Mouse (Mus musculus): Measurements from ENCODE around the gene Rab11fip5. TPM values are rescaled to one million over a fixed set of nuclear protein-coding genes. Genes with fewer than 3 reads are reported as not detected.

The Rab11fip5 gene
- polyA plus RNA-seq (2015; fragmentation: Nextera tagmentation; extraction: Ambion mirVana) = 20.1 and 21.4 TPM in 2 replicates

GRCm38 (mm10) chr6:85373951-85374733 is at the start of gene Rab11fip5:
Rab11fip5 (minus strand) TSS chr6:85374634.
- ATAC-seq (ENCODE audit: insufficient number of reproducible peaks, low FRiP score, low TSS enrichment, low read depth) = no peak
- Histone ChIP-seq H3K9ac (peak within 1 kb of the TSS; percentile 83), H3K4me2 (replicated peaks) (peak within 1 kb of the TSS; percentile 87), H3K36me3 (0 out of 2 replicates have a peak, but pooled peaks cover 4% of the 10 kb centered on the region), H3K27me3 (no peaks in the 10 kb centered on the region), H3K4me3 (replicated peaks) (peak within 1 kb of the TSS; percentile 89), H3K9me3 (replicated peaks) (no peaks in the 10 kb centered on the region), H3K4me1 (peaks cover 49% of the 10 kb centered on the region), H3K27ac (replicated peaks) (peak within 1 kb of the TSS; percentile 77)
- 2% methylated on average over 80 of the region's 80 CpGs for WGBS

- no peaks in the 10 kb centered on the region for H3K36me3 ChIP-seq
- H3K4me3 ChIP-seq (replicated peaks) = no peak within 1 kb of the TSS
- no peak within 1 kb of the TSS for H3K4me2 ChIP-seq (replicated peaks)
- peaks cover 12% of the 10 kb centered on the region for H3K27me3 ChIP-seq
- no peak within 1 kb of the TSS for H3K27ac ChIP-seq (replicated peaks)
- 12% methylated on average over 28 of the region's 28 CpGs for WGBS
- no peaks in the 10 kb centered on the region for H3K4me1 ChIP-seq
- ATAC-seq (ENCODE audit: insufficient number of reproducible peaks, low FRiP score, low TSS enrichment, low read depth) = no peak
- H3K9ac ChIP-seq = no peak within 1 kb of the TSS
- no peaks in the 10 kb centered on the region for H3K9me3 ChIP-seq (replicated peaks)
These were observed 49.5 kb upstream of the Rab11fip5 start, which contains the start of gene Noto for GRCm38 (mm10) chr6:85423836-85424379. Noto (plus strand) TSS chr6:85423886.

GRCm38 (mm10) chr6:85419150-85419549 is 44.7 kb upstream of the Rab11fip5 start:
- H3K4me3 ChIP-seq (replicated peaks) = no peak overlapping the region
- H3K4me1 ChIP-seq = no peaks in the 10 kb centered on the region
- no peak for ATAC-seq (ENCODE audit: insufficient number of reproducible peaks, low FRiP score, low TSS enrichment, low read depth)
- H3K4me2 ChIP-seq (replicated peaks) = no peak overlapping the region
- H3K27ac ChIP-seq (replicated peaks) = no peak overlapping the region
- peaks cover 10% of the 10 kb centered on the region for H3K27me3 ChIP-seq
- H3K9ac ChIP-seq = no peak overlapping the region
- no peaks in the 10 kb centered on the region for H3K9me3 ChIP-seq (replicated peaks)
- no peaks in the 10 kb centered on the region for H3K36me3 ChIP-seq
- 71% methylated on average over 2 of the region's 2 CpGs for WGBS

- no peak overlapping the region for H3K4me2 ChIP-seq (replicated peaks)
- H3K27ac ChIP-seq (replicated peaks) = no peak overlapping the region
- no peaks in the 10 kb centered on the region for H3K27me3 ChIP-seq
- no peaks in the 10 kb centered on the region for H3K36me3 ChIP-seq
- 0 out of 2 replicates have a peak, but pooled peaks cover under 1% of the 10 kb centered on the region for H3K4me1 ChIP-seq
- ATAC-seq (ENCODE audit: insufficient number of reproducible peaks, low FRiP score, low TSS enrichment, low read depth) = no peak
- H3K4me3 ChIP-seq (replicated peaks) = no peak overlapping the region
- WGBS = 61% methylated on average over 3 of the region's 3 CpGs
- H3K9me3 ChIP-seq (replicated peaks) = no peaks in the 10 kb centered on the region
- no peak overlapping the region for H3K9ac ChIP-seq
These were observed 41.4 kb upstream of the Rab11fip5 start for GRCm38 (mm10) chr6:85415829-85416228.

GRCm38 (mm10) chr6:85410771-85411273 is 36.4 kb upstream of the Rab11fip5 start:
- H3K4me3 ChIP-seq (replicated peaks) = no peak overlapping the region
- 10% methylated on average over 13 of the region's 13 CpGs for WGBS
- peaks cover 38% of the 10 kb centered on the region for H3K27me3 ChIP-seq
- no peak overlapping the region for H3K9ac ChIP-seq
- peak; percentile 77 for ATAC-seq (ENCODE audit: insufficient number of reproducible peaks, low FRiP score, low TSS enrichment, low read depth)
- no peak overlapping the region for H3K4me2 ChIP-seq (replicated peaks)
- H3K9me3 ChIP-seq (replicated peaks) = no peaks in the 10 kb centered on the region
- peaks cover 13% of the 10 kb centered on the region for H3K4me1 ChIP-seq
- H3K36me3 ChIP-seq = no peaks in the 10 kb centered on the region
- no peak overlapping the region for H3K27ac ChIP-seq (replicated peaks)

- Histone ChIP-seq H3K4me2 (replicated peaks) (peak overlapping the region; percentile 30; the same call in 1 of the 2 replicates), H3K9me3 (replicated peaks) (no peaks in the 10 kb centered on the region), H3K36me3 (no peaks in the 10 kb centered on the region), H3K27me3 (peaks cover 41% of the 10 kb centered on the region), H3K4me3 (replicated peaks) (peak overlapping the region; percentile 16), H3K4me1 (peaks cover 13% of the 10 kb centered on the region), H3K27ac (replicated peaks) (no peak overlapping the region), H3K9ac (no peak overlapping the region)
- ATAC-seq (ENCODE audit: insufficient number of reproducible peaks, low FRiP score, low TSS enrichment, low read depth) = no peak
- WGBS = 2% methylated on average over 31 of the region's 31 CpGs
These were observed 34.6 kb upstream of the Rab11fip5 start for GRCm38 (mm10) chr6:85409003-85409402.

- Histone ChIP-seq H3K27me3 (peaks cover 14% of the 10 kb centered on the region), H3K9me3 (replicated peaks) (no peaks in the 10 kb centered on the region), H3K27ac (replicated peaks) (no peak overlapping the region), H3K9ac (no peak overlapping the region), H3K4me1 (no peaks in the 10 kb centered on the region), H3K4me2 (replicated peaks) (no peak overlapping the region), H3K4me3 (replicated peaks) (no peak overlapping the region), H3K36me3 (no peaks in the 10 kb centered on the region)
- ATAC-seq (ENCODE audit: insufficient number of reproducible peaks, low FRiP score, low TSS enrichment, low read depth) = no peak
- WGBS = 73% methylated on average over 10 of the region's 10 CpGs
These were observed 28.6 kb upstream of the Rab11fip5 start for GRCm38 (mm10) chr6:85403039-85403438.

GRCm38 (mm10) chr6:85402613-85403012 is 28.2 kb upstream of the Rab11fip5 start:
- no peak overlapping the region for H3K4me2 ChIP-seq (replicated peaks)
- H3K9me3 ChIP-seq (replicated peaks) = no peaks in the 10 kb centered on the region
- H3K4me3 ChIP-seq (replicated peaks) = no peak overlapping the region
- H3K27me3 ChIP-seq = peaks cover 10% of the 10 kb centered on the region
- H3K4me1 ChIP-seq = no peaks in the 10 kb centered on the region
- no peak overlapping the region for H3K9ac ChIP-seq
- no peaks in the 10 kb centered on the region for H3K36me3 ChIP-seq
- WGBS = 45% methylated on average over 2 of the region's 2 CpGs
- ATAC-seq (ENCODE audit: insufficient number of reproducible peaks, low FRiP score, low TSS enrichment, low read depth) = no peak
- H3K27ac ChIP-seq (replicated peaks) = no peak overlapping the region

- Histone ChIP-seq H3K4me3 (replicated peaks) (no peak overlapping the region), H3K9ac (no peak overlapping the region), H3K4me1 (no peaks in the 10 kb centered on the region), H3K9me3 (replicated peaks) (no peaks in the 10 kb centered on the region), H3K36me3 (no peaks in the 10 kb centered on the region), H3K27me3 (no peaks in the 10 kb centered on the region), H3K27ac (replicated peaks) (no peak overlapping the region), H3K4me2 (replicated peaks) (no peak overlapping the region)
- 27% methylated on average over 5 of the region's 5 CpGs for WGBS
- no peak; the same call in 1 of the 2 replicates for ATAC-seq (ENCODE audit: insufficient number of reproducible peaks, low FRiP score, low TSS enrichment, low read depth)
These were observed 25.3 kb upstream of the Rab11fip5 start for GRCm38 (mm10) chr6:85399715-85400114.

GRCm38 (mm10) chr6:85397165-85397564 is 22.7 kb upstream of the Rab11fip5 start:
- Histone ChIP-seq H3K4me1 (no peaks in the 10 kb centered on the region), H3K4me3 (replicated peaks) (no peak overlapping the region), H3K9me3 (replicated peaks) (no peaks in the 10 kb centered on the region), H3K27ac (replicated peaks) (no peak overlapping the region), H3K36me3 (no peaks in the 10 kb centered on the region), H3K27me3 (no peaks in the 10 kb centered on the region), H3K9ac (no peak overlapping the region), H3K4me2 (replicated peaks) (no peak overlapping the region)
- no peak for ATAC-seq (ENCODE audit: insufficient number of reproducible peaks, low FRiP score, low TSS enrichment, low read depth)
- 38% methylated on average over 1 of the region's 1 CpGs for WGBS

GRCm38 (mm10) chr6:85395360-85395759 is 20.9 kb upstream of the Rab11fip5 start:
- H3K9ac ChIP-seq = no peak overlapping the region
- ATAC-seq (ENCODE audit: insufficient number of reproducible peaks, low FRiP score, low TSS enrichment, low read depth) = no peak
- H3K9me3 ChIP-seq (replicated peaks) = no peaks in the 10 kb centered on the region
- H3K4me3 ChIP-seq (replicated peaks) = no peak overlapping the region
- no peak overlapping the region for H3K4me2 ChIP-seq (replicated peaks)
- no peak overlapping the region for H3K27ac ChIP-seq (replicated peaks)
- no peaks in the 10 kb centered on the region for H3K27me3 ChIP-seq
- no peaks in the 10 kb centered on the region for H3K4me1 ChIP-seq
- 88% methylated on average over 2 of the region's 2 CpGs for WGBS
- no peaks in the 10 kb centered on the region for H3K36me3 ChIP-seq

Measured in embryonic facial prominence, embryonic 15.5 days (tissue).